Mouse (Mus musculus) leukemia stem cell, adult 10-12 weeks (primary cell): ENCODE measurements around the gene Pkd2l1. TPM values are rescaled to one million over a fixed set of nuclear protein-coding genes. Genes with fewer than 3 reads are reported as not detected.

Source experiments
- polyA plus RNA-seq: library from polyadenylated mRNA; stranded (reverse); fragments of >175 nt; gene quantifications from 2 replicates; pipeline ENCODE4 v1.2.3, GENCODE M21; 2012; ENCODE audit warnings: low replicate concordance

Pkd2l1 gene
- polyA plus RNA-seq = 0.07 TPM in 1 of 2 replicates, not detected in the other

GRCm38 (mm10) chr19:44192342-44192741 is at the start of gene Pkd2l1:
Gene Pkd2l1, minus strand, starts transcription at chr19:44192442.

GRCm38 (mm10) chr19:44203015-44203564 is 10.8 kb upstream of the Pkd2l1 start, which contains the start of gene Scd3:
Gene Scd3, plus strand, starts transcription at chr19:44203269.

GRCm38 (mm10) chr19:44145702-44146567 is 46.3 kb downstream of the Pkd2l1 start, which contains the start of gene Bloc1s2:
Gene Bloc1s2, minus strand, starts transcription at chr19:44146446.

GRCm38 (mm10) chr19:44135072-44135959 is 56.9 kb downstream of the Pkd2l1 start, which contains the start of gene Cwf19l1:
Gene Cwf19l1, minus strand, starts transcription at chr19:44135876.

GRCm38 (mm10) chr19:44106831-44107660 is 85.2 kb downstream of the Pkd2l1 start, which contains the start of gene Chuk:
Gene Chuk, minus strand, starts transcription at chr19:44107480.

Other genes with a start within 250 kb of the Pkd2l1 start
- gene Cpn1, start 205.9 kb downstream of the Pkd2l1 start, polyA plus RNA-seq = 0.13 and 0.37 TPM in 2 replicates
- not detected in 2 replicates for gene Cyp2c23, start 163.2 kb downstream of the Pkd2l1 start, polyA plus RNA-seq
- gene Erlin1, start 122.7 kb downstream of the Pkd2l1 start, polyA plus RNA-seq = 3.0 and 3.2 TPM in 2 replicates
- gene Chuk, start 85.0 kb downstream of the Pkd2l1 start, polyA plus RNA-seq = 22.8 and 23.1 TPM in 2 replicates
- 3.9 and 7.5 TPM in 2 replicates for gene Cwf19l1, start 56.6 kb downstream of the Pkd2l1 start, polyA plus RNA-seq
- gene Bloc1s2, start 46.0 kb downstream of the Pkd2l1 start, polyA plus RNA-seq = 48.0 and 95.0 TPM in 2 replicates
- not detected in 2 replicates for gene Scd3, start 10.8 kb upstream of the Pkd2l1 start, polyA plus RNA-seq
- 2.4 and 6.3 TPM in 2 replicates for gene Scd2, start 101.2 kb upstream of the Pkd2l1 start, polyA plus RNA-seq
- gene Scd4, start 140.7 kb upstream of the Pkd2l1 start, polyA plus RNA-seq = not detected in 2 replicates
- gene Scd1, start 215.4 kb upstream of the Pkd2l1 start, polyA plus RNA-seq = 48.5 and 51.4 TPM in 2 replicates